Mouse (Mus musculus): ENCODE measurements around the gene Zfp87. TPM values are rescaled to one million over a fixed set of nuclear protein-coding genes. Genes with fewer than 3 reads are reported as not detected.

Zfp87 gene
- 7.5 and 8.5 TPM in 2 replicates for total RNA-seq (2023)

DNA sequence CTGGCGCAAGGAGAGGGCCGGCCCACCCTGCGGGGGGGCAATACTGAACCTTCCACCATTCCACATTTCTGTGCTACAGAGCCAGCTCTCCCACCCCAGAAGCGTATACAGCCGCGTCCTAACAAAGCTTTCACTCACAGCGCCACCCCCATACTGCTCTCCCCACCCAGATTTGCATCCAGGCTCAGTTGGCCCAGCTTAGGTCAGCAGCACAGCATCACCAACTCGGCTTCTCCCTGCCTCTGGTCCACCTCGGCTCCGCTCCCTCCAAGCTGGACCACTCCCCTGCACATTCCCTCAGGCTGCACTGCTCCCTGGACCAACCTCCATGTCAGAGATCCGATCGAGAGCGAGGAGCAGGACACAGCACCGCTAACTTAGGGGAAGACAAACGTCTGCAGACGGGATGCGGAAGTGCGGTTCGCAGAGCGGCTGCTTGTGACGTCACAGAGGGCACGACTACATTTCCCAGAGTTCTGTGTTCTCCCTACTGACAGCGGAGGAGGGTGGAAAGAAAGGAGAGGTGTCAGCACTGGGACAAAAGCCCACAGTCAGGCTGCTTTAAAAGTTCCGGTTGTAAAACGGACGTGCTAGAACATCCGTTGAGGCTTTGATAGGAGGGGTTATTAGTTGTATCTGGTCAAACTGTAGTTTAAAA, at the start of gene Zfp87, which contains the start of gene Gm26965:
Gene Zfp87 (minus strand): TSS at position 425 of the 658 bp plus-strand sequence.
Gene Gm26965 (minus strand): TSS at position 399 of the 658 bp plus-strand sequence.

DNA sequence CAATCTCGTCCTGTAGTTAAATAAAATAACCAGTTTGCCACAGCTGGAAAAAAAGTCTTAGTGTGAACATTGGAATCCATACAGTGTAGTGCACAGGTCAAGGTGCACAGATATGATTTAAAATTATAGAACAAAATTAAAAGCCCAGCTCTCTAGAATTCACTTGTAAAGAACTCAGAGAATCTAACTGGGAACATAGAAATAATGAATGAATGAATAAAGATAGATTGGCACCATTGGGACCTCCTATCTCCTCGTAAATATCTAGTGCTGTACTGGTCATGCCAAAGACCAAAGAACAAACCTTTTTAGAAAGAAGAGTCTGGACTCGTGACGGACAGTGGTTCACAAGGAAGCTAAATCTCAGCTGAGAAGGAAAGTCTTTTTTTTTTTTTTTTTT, 27.8 kb upstream of the Zfp87 start, which contains the start of gene Zfp748:
Gene Zfp748 (minus strand): TSS at position 101 of the 400 bp plus-strand sequence.

DNA sequence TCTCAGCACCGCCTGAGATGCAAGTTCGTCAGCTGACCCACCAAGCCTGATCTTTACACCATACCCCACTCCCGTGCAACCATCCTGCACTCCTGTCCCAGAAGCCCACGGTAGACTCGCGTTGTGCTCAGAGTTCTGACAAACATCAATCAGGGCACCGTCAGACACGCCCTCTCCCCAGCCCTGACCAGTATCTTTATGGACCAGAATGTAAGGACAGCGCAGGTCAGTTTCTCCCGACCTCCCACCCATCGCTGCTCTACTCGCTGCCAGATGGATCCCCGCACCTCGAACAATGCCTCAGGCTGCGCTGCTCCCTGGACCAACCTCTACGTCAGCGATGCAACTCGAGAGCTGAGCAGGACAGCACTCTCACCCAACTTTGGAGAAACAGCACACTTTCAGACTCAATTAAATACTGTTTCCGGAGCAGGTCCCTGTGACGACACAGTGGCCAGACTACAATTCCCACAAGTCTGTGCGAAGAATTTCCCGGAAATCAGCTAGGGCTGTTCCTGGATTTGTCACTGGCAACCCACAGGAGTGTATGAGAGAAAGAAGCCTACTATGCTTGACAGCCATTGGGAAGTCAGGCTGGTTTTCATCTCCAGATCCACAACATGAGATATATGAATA, 25.8 kb downstream of the Zfp87 start, which contains the start of gene Zfp58:
Gene Zfp58 (minus strand): TSS at position 472 of the 636 bp plus-strand sequence.

DNA sequence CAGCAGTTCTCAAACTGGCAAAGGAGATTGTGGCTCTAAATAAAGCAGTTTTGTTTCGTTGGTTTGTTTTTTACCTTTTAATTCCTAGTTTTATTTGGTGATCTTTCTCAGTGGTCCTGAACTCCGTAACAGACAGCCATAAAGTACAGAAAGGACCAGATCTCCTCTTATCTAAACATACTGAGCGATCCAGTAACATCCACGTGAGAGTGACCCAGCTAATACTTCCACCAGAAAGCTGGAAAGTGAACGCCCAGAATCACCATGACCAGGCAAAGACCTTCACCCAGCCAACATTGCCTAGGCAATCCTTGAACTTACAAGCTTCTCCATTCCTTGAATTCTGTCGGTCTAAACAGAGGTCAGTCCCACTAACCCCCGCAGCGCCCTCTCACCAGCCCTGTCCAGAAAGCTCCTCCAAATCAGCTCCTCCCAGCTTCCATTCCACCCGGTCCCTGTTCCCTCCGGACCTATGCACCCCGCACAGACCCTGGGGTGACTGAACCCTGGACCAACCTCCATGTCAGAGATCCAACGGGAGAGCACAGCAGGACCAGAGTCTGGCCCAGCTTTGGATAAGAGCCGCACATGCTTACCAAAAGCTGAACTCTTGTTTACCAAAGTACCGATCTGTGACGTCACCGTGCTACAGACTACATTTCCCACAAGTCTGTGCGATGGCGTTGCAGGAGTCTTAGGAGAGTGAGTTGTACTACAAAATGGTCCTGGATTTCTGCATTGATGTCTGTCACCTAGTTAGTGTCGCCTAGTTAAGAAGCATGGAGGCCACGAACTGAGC, 42.2 kb downstream of the Zfp87 start, which contains the start of gene Zfp874b:
Gene Zfp874b (minus strand): TSS at position 634 of the 799 bp plus-strand sequence.

Other genes with a start within 250 kb of the Zfp87 start
- gene Zfp458, start 247.7 kb downstream of the Zfp87 start, total RNA-seq (2023), result 1.1 and 1.6 TPM in 2 replicates
- gene Zfp457, start 219.7 kb downstream of the Zfp87 start, total RNA-seq (2023), result 0.36 and 0.60 TPM in 2 replicates
- gene Zfp595, start 193.6 kb downstream of the Zfp87 start, total RNA-seq (2023), result 4.2 and 7.0 TPM in 2 replicates
- gene Gm28044, start 165.6 kb downstream of the Zfp87 start, total RNA-seq (2023), result 2.2 TPM in 1 of 2 replicates, not detected in the other
- 3.7 and 4.8 TPM in 2 replicates for gene Zfp953, start 165.6 kb downstream of the Zfp87 start, total RNA-seq (2023)
- gene Gm28041, start 150.4 kb downstream of the Zfp87 start, total RNA-seq (2023), result 2.3 TPM in 1 of 2 replicates, not detected in the other
- 0.84 and 1.7 TPM in 2 replicates for gene Zfp456, start 150.4 kb downstream of the Zfp87 start, total RNA-seq (2023)
- 4.1 and 4.7 TPM in 2 replicates for gene Zfp429, start 126.4 kb downstream of the Zfp87 start, total RNA-seq (2023)
- 0.16 TPM in 1 of 2 replicates, not detected in the other for gene Zfp459, start 104.8 kb downstream of the Zfp87 start, total RNA-seq (2023)
- gene Zfp874a, start 74.6 kb downstream of the Zfp87 start, total RNA-seq (2023), result 2.3 TPM in 2 replicates
- gene Zfp874b, start 41.9 kb downstream of the Zfp87 start, total RNA-seq (2023), result 4.4 and 8.0 TPM in 2 replicates
- gene Zfp58, start 25.6 kb downstream of the Zfp87 start, total RNA-seq (2023), result 2.2 and 3.5 TPM in 2 replicates
- gene Gm26965, start within 50 bp of the Zfp87 start, total RNA-seq (2023), result not detected in 2 replicates
- 2.6 and 4.2 TPM in 2 replicates for gene Zfp748, start 27.7 kb upstream of the Zfp87 start, total RNA-seq (2023)
- gene Zfp729b, start 83.5 kb upstream of the Zfp87 start, total RNA-seq (2023), result 9.9 and 12.7 TPM in 2 replicates
- gene Gm49345, start 111.6 kb upstream of the Zfp87 start, total RNA-seq (2023), result 2.8 and 3.4 TPM in 2 replicates
- 14.1 and 15.2 TPM in 2 replicates for gene Zfp729a, start 111.6 kb upstream of the Zfp87 start, total RNA-seq (2023)
- 3.5 and 5.1 TPM in 2 replicates for gene Zfp738, start 160.9 kb upstream of the Zfp87 start, total RNA-seq (2023)
- 3.6 and 4.3 TPM in 2 replicates for gene Zfp65, start 203.0 kb upstream of the Zfp87 start, total RNA-seq (2023)
- 1.5 and 2.3 TPM in 2 replicates for gene Zfp85, start 229.1 kb upstream of the Zfp87 start, total RNA-seq (2023)